Mouse (Mus musculus) kidney, adult 2 months (tissue): ENCODE data around the gene Chaf1a. TPM values are rescaled to one million over a fixed set of nuclear protein-coding genes. Genes with fewer than 3 reads are reported as not detected.
A peak's percentile ranks its signal among the peaks of the same experiment; 100 is the strongest.

Source experiments
- DNase-seq: peaks from one replicate; pipeline ENCODE4 v3.0.0; 2021
- H3K27ac ChIP-seq: fragments of 200-500 bp; 2 replicates; pipeline ENCODE4 v1.5.1; 2012; ENCODE audit warnings: low read depth, low read length, control low read depth, inconsistent platforms; ENCODE audit not compliant: insufficient read depth
- H3K27me3 ChIP-seq: fragments of 200-500 bp; replicated peaks from 2 replicates; pipeline ENCODE4 v1.6.1; 2012; ENCODE audit warnings: mild to moderate bottlenecking, moderate library complexity, low read length, inconsistent platforms; ENCODE audit not compliant: control insufficient read depth, insufficient read depth
- H3K36me3 ChIP-seq: fragments of 200-500 bp; 2 replicates; pipeline ENCODE4 v1.6.1; 2012; ENCODE audit warnings: mild to moderate bottlenecking, moderate library complexity, low read length, inconsistent platforms; ENCODE audit not compliant: control insufficient read depth, insufficient read depth
- H3K4me1 ChIP-seq: fragments of 200-500 bp; 2 replicates; pipeline ENCODE4 v1.6.1; 2011; ENCODE audit warnings: low read length; ENCODE audit not compliant: control insufficient read depth, insufficient read depth
- H3K4me3 ChIP-seq: fragments of 200-500 bp; 2 replicates; pipeline ENCODE4 v1.5.1; 2011; ENCODE audit warnings: mild to moderate bottlenecking, low read depth, low read length, control low read depth; ENCODE audit not compliant: insufficient read depth
- CTCF ChIP-seq: fragments of 200-500 bp; conservative IDR thresholded peaks from 2 replicates; pipeline ENCODE4 v1.5.1; 2011; ENCODE audit warnings: low read depth, mild to moderate bottlenecking, control low read depth, low read length, moderate library complexity, mixed read lengths; ENCODE audit not compliant: insufficient read depth, insufficient read length
- POLR2A ChIP-seq: fragments of 200-500 bp; IDR thresholded peaks from one replicate; pipeline ENCODE4 v1.6.1; 2011; ENCODE audit warnings: low read depth, low read length, control low read depth
- WGBS: fragments of 180-500 bp; shearing (Covaris S2); methylation state at CpG from one replicate; pipeline ENCODE4 v1.1.7; 2018; 5-methylcytosine and 5-hydroxymethylcytosine counted together
- polyA plus RNA-seq: library from polyadenylated mRNA; depleted of rRNA; stranded (reverse); fragments of >200 nt; gene quantifications from 2 replicates; pipeline ENCODE4 v1.2.3, GENCODE M21; 2012

The Chaf1a gene
- polyA plus RNA-seq, 1 experiment: 1.2 TPM

GRCm38 (mm10) chr17:56034040-56034725 lies 6.1 kb upstream of the Chaf1a start:
- Histone ChIP-seq H3K27ac (no peak overlapping the region), H3K27me3 (no peaks in the 10 kb centered on the region), H3K4me3 (no peak overlapping the region), H3K4me1 (peaks cover 28% of the 10 kb centered on the region), H3K36me3 (no peaks in the 10 kb centered on the region)
- no peak for TF ChIP-seq POLR2A
- TF ChIP-seq CTCF: no peak
- no peak for DNase-seq
- 72% methylated on average over 7 of the region's 7 CpGs for WGBS

- Histone ChIP-seq H3K27ac (no peak overlapping the region), H3K4me1 (peaks cover 28% of the 10 kb centered on the region), H3K4me3 (no peak overlapping the region), H3K36me3 (no peaks in the 10 kb centered on the region), H3K27me3 (no peaks in the 10 kb centered on the region)
- TF ChIP-seq CTCF (no peak), POLR2A (no peak)
- DNase-seq: no peak
- 61% methylated on average over 6 of the region's 6 CpGs for WGBS
These were observed 5.5 kb upstream of the Chaf1a start for GRCm38 (mm10) chr17:56034726-56035100.

GRCm38 (mm10) chr17:56035216-56035615 lies 5.0 kb upstream of the Chaf1a start:
- no peaks in the 10 kb centered on the region for H3K27me3 ChIP-seq
- peaks cover 27% of the 10 kb centered on the region for H3K4me1 ChIP-seq
- WGBS: 46% methylated on average over 4 of the region's 4 CpGs
- H3K4me3 ChIP-seq: 0 out of 2 replicates have a peak overlapping the region, but pooled peaks have one; percentile 4
- H3K27ac ChIP-seq: no peak overlapping the region
- no peak for DNase-seq
- no peaks in the 10 kb centered on the region for H3K36me3 ChIP-seq
- TF ChIP-seq CTCF: no peak
- TF ChIP-seq POLR2A: no peak

GRCm38 (mm10) chr17:56036176-56036900 lies 3.9 kb upstream of the Chaf1a start, which contains the start of gene Sh3gl1:
Sh3gl1 (minus strand) TSS chr17:56036635.
- peak within 1 kb of the TSS; percentile 92 for H3K4me3 ChIP-seq
- peak; percentile 96; the same call in 1 of the 2 replicates for TF ChIP-seq CTCF
- peak; percentile 60 for TF ChIP-seq POLR2A
- peak; percentile 99 for DNase-seq
- no peaks in the 10 kb centered on the region for H3K27me3 ChIP-seq
- peak within 1 kb of the TSS; percentile 82 for H3K27ac ChIP-seq
- H3K36me3 ChIP-seq: no peaks in the 10 kb centered on the region
- H3K4me1 ChIP-seq: peaks cover 20% of the 10 kb centered on the region
- WGBS: under 1% methylated on average over 74 of the region's 74 CpGs

- WGBS: 33% methylated on average over 13 of the region's 13 CpGs
- Histone ChIP-seq H3K27ac (peak overlapping the region; percentile 4; the same call in 1 of the 2 replicates), H3K4me3 (peak overlapping the region; percentile 33), H3K4me1 (peaks cover 19% of the 10 kb centered on the region), H3K27me3 (no peaks in the 10 kb centered on the region), H3K36me3 (no peaks in the 10 kb centered on the region)
- no peak for DNase-seq
- TF ChIP-seq CTCF (no peak), POLR2A (no peak)
These were observed 3.3 kb upstream of the Chaf1a start for GRCm38 (mm10) chr17:56036901-56037287.

GRCm38 (mm10) chr17:56038583-56039261 lies 1.5 kb upstream of the Chaf1a start:
- no peak for DNase-seq
- H3K27me3 ChIP-seq: no peaks in the 10 kb centered on the region
- H3K36me3 ChIP-seq: no peaks in the 10 kb centered on the region
- TF ChIP-seq POLR2A (no peak), CTCF (no peak)
- no peak overlapping the region for H3K27ac ChIP-seq
- no peak overlapping the region for H3K4me3 ChIP-seq
- 72% methylated on average over 8 of the region's 8 CpGs for WGBS
- peaks cover 9% of the 10 kb centered on the region; the same call in 1 of the 2 replicates for H3K4me1 ChIP-seq

GRCm38 (mm10) chr17:56039345-56039744 lies 894 bp upstream of the Chaf1a start:
- Histone ChIP-seq H3K36me3 (no peaks in the 10 kb centered on the region), H3K27ac (no peak overlapping the region), H3K27me3 (no peaks in the 10 kb centered on the region), H3K4me3 (no peak overlapping the region), H3K4me1 (peaks cover 7% of the 10 kb centered on the region; the same call in 1 of the 2 replicates)
- no peak for TF ChIP-seq CTCF
- no peak for TF ChIP-seq POLR2A
- no peak for DNase-seq
- WGBS: 76% methylated on average over 4 of the region's 4 CpGs
